Mouse (Mus musculus): Measurements from ENCODE around the gene Dcaf1. TPM values are rescaled to one million over a fixed set of nuclear protein-coding genes. Genes with fewer than 3 reads are reported as not detected.

Gene Dcaf1
- polyA plus RNA-seq, 1 experiment from 2014 or later, result 33.6 TPM

- DNase-seq (ENCODE audit: low spot score) (peak; percentile 94), ATAC-seq (ENCODE audit: insufficient number of reproducible peaks, low FRiP score, low TSS enrichment, low read depth) (peak; percentile 87)
- Histone ChIP-seq H3K27ac (replicated peaks; ENCODE audit: low read depth, low read length) (peak within 1 kb of the TSS; percentile 70), H3K9ac (ENCODE audit: low read length) (peak within 1 kb of the TSS; percentile 95), H3K4me2 (ENCODE audit: low read depth, severe bottlenecking) (peak within 1 kb of the TSS; percentile 59), H3K36me3 (ENCODE audit: control insufficient read depth, insufficient read depth, low read length) (no peaks in the 10 kb centered on the region), H3K4me1 (ENCODE audit: control insufficient read depth, insufficient read depth, low read length) (peaks cover 3% of the 10 kb centered on the region; the same call in 1 of the 2 replicates), H3K9me3 (ENCODE audit: control insufficient read depth, low read length) (no peaks in the 10 kb centered on the region), H3K4me3 (ENCODE audit: low read depth, low read length) (peak within 1 kb of the TSS; percentile 79), H3K27me3 (ENCODE audit: control insufficient read depth, insufficient read depth, low read length) (no peaks in the 10 kb centered on the region)
- under 1% methylated on average over 49 of the region's 49 CpGs for WGBS
Measured at GRCm38 (mm10) chr9:106788812-106789321, 32.8 kb upstream of the Dcaf1 start, which contains the start of gene Rad54l2. Gene Rad54l2, minus strand, starts transcription at chr9:106789194.

- ATAC-seq (ENCODE audit: insufficient number of reproducible peaks, low FRiP score, low TSS enrichment, low read depth) (no peak), DNase-seq (ENCODE audit: low spot score) (no peak)
- 23% methylated on average over 10 of the region's 10 CpGs for WGBS
- peak overlapping the region; percentile 13 for H3K9ac ChIP-seq (ENCODE audit: low read length)
- H3K27ac ChIP-seq (replicated peaks; ENCODE audit: low read depth, low read length), result no peak overlapping the region
- peaks cover 3% of the 10 kb centered on the region; the same call in 1 of the 2 replicates for H3K4me1 ChIP-seq (ENCODE audit: control insufficient read depth, insufficient read depth, low read length)
- peak overlapping the region; percentile 36; the same call in 1 of the 2 replicates for H3K4me2 ChIP-seq (ENCODE audit: low read depth, severe bottlenecking)
- no peaks in the 10 kb centered on the region for H3K9me3 ChIP-seq (ENCODE audit: control insufficient read depth, low read length)
- peak overlapping the region; percentile 79 for H3K4me3 ChIP-seq (ENCODE audit: low read depth, low read length)
- H3K36me3 ChIP-seq (ENCODE audit: control insufficient read depth, insufficient read depth, low read length), result no peaks in the 10 kb centered on the region
- H3K27me3 ChIP-seq (ENCODE audit: control insufficient read depth, insufficient read depth, low read length), result no peaks in the 10 kb centered on the region
Measured at GRCm38 (mm10) chr9:106789363-106789762, 32.3 kb upstream of the Dcaf1 start.

- no peaks in the 10 kb centered on the region for H3K36me3 ChIP-seq (ENCODE audit: control insufficient read depth, insufficient read depth, low read length)
- DNase-seq (ENCODE audit: low spot score), result no peak
- 66% methylated on average over 6 of the region's 6 CpGs for WGBS
Measured at GRCm38 (mm10) chr9:106790831-106791230, 30.8 kb upstream of the Dcaf1 start.

GRCm38 (mm10) chr9:106806503-106806902 is 15.2 kb upstream of the Dcaf1 start:
- Histone ChIP-seq H3K27ac (replicated peaks; ENCODE audit: low read depth, low read length) (no peak overlapping the region), H3K9ac (ENCODE audit: low read length) (no peak overlapping the region), H3K4me3 (ENCODE audit: low read depth, low read length) (no peak overlapping the region), H3K4me1 (ENCODE audit: control insufficient read depth, insufficient read depth, low read length) (no peaks in the 10 kb centered on the region), H3K27me3 (ENCODE audit: control insufficient read depth, insufficient read depth, low read length) (no peaks in the 10 kb centered on the region), H3K36me3 (ENCODE audit: control insufficient read depth, insufficient read depth, low read length) (no peaks in the 10 kb centered on the region), H3K9me3 (ENCODE audit: control insufficient read depth, low read length) (no peaks in the 10 kb centered on the region), H3K4me2 (ENCODE audit: low read depth, severe bottlenecking) (no peak overlapping the region)
- DNase-seq (ENCODE audit: low spot score) (no peak), ATAC-seq (ENCODE audit: insufficient number of reproducible peaks, low FRiP score, low TSS enrichment, low read depth) (no peak)
- 76% methylated on average over 4 of the region's 4 CpGs for WGBS

More at GRCm38 (mm10) chr9:106790831-106791230, 30.8 kb upstream of the Dcaf1 start:
- Histone ChIP-seq H3K4me3 (ENCODE audit: low read depth, low read length) (no peak overlapping the region), H3K4me1 (ENCODE audit: control insufficient read depth, insufficient read depth, low read length) (peaks cover 3% of the 10 kb centered on the region; the same call in 1 of the 2 replicates), H3K27me3 (ENCODE audit: control insufficient read depth, insufficient read depth, low read length) (no peaks in the 10 kb centered on the region), H3K27ac (replicated peaks; ENCODE audit: low read depth, low read length) (no peak overlapping the region), H3K9ac (ENCODE audit: low read length) (no peak overlapping the region), H3K9me3 (ENCODE audit: control insufficient read depth, low read length) (no peaks in the 10 kb centered on the region), H3K4me2 (ENCODE audit: low read depth, severe bottlenecking) (no peak overlapping the region)
- no peak for ATAC-seq (ENCODE audit: insufficient number of reproducible peaks, low FRiP score, low TSS enrichment, low read depth)

GRCm38 (mm10) chr9:106818191-106818590 is 3.5 kb upstream of the Dcaf1 start:
- DNase-seq (ENCODE audit: low spot score), result no peak
- Histone ChIP-seq H3K4me2 (ENCODE audit: low read depth, severe bottlenecking) (no peak overlapping the region), H3K9me3 (ENCODE audit: control insufficient read depth, low read length) (no peaks in the 10 kb centered on the region), H3K4me1 (ENCODE audit: control insufficient read depth, insufficient read depth, low read length) (no peaks in the 10 kb centered on the region), H3K27me3 (ENCODE audit: control insufficient read depth, insufficient read depth, low read length) (no peaks in the 10 kb centered on the region), H3K4me3 (ENCODE audit: low read depth, low read length) (no peak overlapping the region), H3K36me3 (ENCODE audit: control insufficient read depth, insufficient read depth, low read length) (no peaks in the 10 kb centered on the region), H3K9ac (ENCODE audit: low read length) (no peak overlapping the region), H3K27ac (replicated peaks; ENCODE audit: low read depth, low read length) (no peak overlapping the region)
- WGBS, result 81% methylated on average over 6 of the region's 6 CpGs
- no peak for ATAC-seq (ENCODE audit: insufficient number of reproducible peaks, low FRiP score, low TSS enrichment, low read depth)

GRCm38 (mm10) chr9:106819201-106819600 is 2.5 kb upstream of the Dcaf1 start:
- Histone ChIP-seq H3K4me1 (ENCODE audit: control insufficient read depth, insufficient read depth, low read length) (no peaks in the 10 kb centered on the region), H3K27ac (replicated peaks; ENCODE audit: low read depth, low read length) (no peak overlapping the region)
- no peak for ATAC-seq (ENCODE audit: insufficient number of reproducible peaks, low FRiP score, low TSS enrichment, low read depth)

GRCm38 (mm10) chr9:106821050-106821617 is 540 bp upstream of the Dcaf1 start:
- no peaks in the 10 kb centered on the region for H3K9me3 ChIP-seq (ENCODE audit: control insufficient read depth, low read length)
- 54% methylated on average over 15 of the region's 15 CpGs for WGBS
- peak overlapping the region; percentile 30; the same call in 1 of the 2 replicates for H3K4me2 ChIP-seq (ENCODE audit: low read depth, severe bottlenecking)
- no peak overlapping the region for H3K27ac ChIP-seq (replicated peaks; ENCODE audit: low read depth, low read length)
- ATAC-seq (ENCODE audit: insufficient number of reproducible peaks, low FRiP score, low TSS enrichment, low read depth) (no peak), DNase-seq (ENCODE audit: low spot score) (peak; percentile 22)
- no peaks in the 10 kb centered on the region for H3K4me1 ChIP-seq (ENCODE audit: control insufficient read depth, insufficient read depth, low read length)
- H3K27me3 ChIP-seq (ENCODE audit: control insufficient read depth, insufficient read depth, low read length), result no peaks in the 10 kb centered on the region
- H3K9ac ChIP-seq (ENCODE audit: low read length), result peak overlapping the region; percentile 54
- peak overlapping the region; percentile 85 for H3K4me3 ChIP-seq (ENCODE audit: low read depth, low read length)
- no peaks in the 10 kb centered on the region for H3K36me3 ChIP-seq (ENCODE audit: control insufficient read depth, insufficient read depth, low read length)

More at GRCm38 (mm10) chr9:106819201-106819600, 2.5 kb upstream of the Dcaf1 start:
- Histone ChIP-seq H3K9me3 (ENCODE audit: control insufficient read depth, low read length) (no peaks in the 10 kb centered on the region), H3K4me3 (ENCODE audit: low read depth, low read length) (no peak overlapping the region), H3K27me3 (ENCODE audit: control insufficient read depth, insufficient read depth, low read length) (no peaks in the 10 kb centered on the region), H3K9ac (ENCODE audit: low read length) (no peak overlapping the region), H3K4me2 (ENCODE audit: low read depth, severe bottlenecking) (no peak overlapping the region), H3K36me3 (ENCODE audit: control insufficient read depth, insufficient read depth, low read length) (no peaks in the 10 kb centered on the region)
- no peak for DNase-seq (ENCODE audit: low spot score)
- WGBS, result 86% methylated on average over 1 of the region's 1 CpGs

GRCm38 (mm10) chr9:106822381-106823104 is 869 bp downstream of the Dcaf1 start:
- no peaks in the 10 kb centered on the region for H3K4me1 ChIP-seq (ENCODE audit: control insufficient read depth, insufficient read depth, low read length)
- H3K27ac ChIP-seq (replicated peaks; ENCODE audit: low read depth, low read length), result peak overlapping the region; percentile 87; the same call in 1 of the 2 replicates
- ATAC-seq (ENCODE audit: insufficient number of reproducible peaks, low FRiP score, low TSS enrichment, low read depth) (peak; percentile 85), DNase-seq (ENCODE audit: low spot score) (peak; percentile 91)
- peak overlapping the region; percentile 61 for H3K4me2 ChIP-seq (ENCODE audit: low read depth, severe bottlenecking)
- H3K9ac ChIP-seq (ENCODE audit: low read length), result peak overlapping the region; percentile 87
- H3K36me3 ChIP-seq (ENCODE audit: control insufficient read depth, insufficient read depth, low read length), result no peaks in the 10 kb centered on the region
- H3K9me3 ChIP-seq (ENCODE audit: control insufficient read depth, low read length), result no peaks in the 10 kb centered on the region
- peak overlapping the region; percentile 85 for H3K4me3 ChIP-seq (ENCODE audit: low read depth, low read length)
- H3K27me3 ChIP-seq (ENCODE audit: control insufficient read depth, insufficient read depth, low read length), result no peaks in the 10 kb centered on the region
- 2% methylated on average over 30 of the region's 32 CpGs for WGBS

Data from limb, embryonic 11.5 days (tissue).